Mouse (Mus musculus): ENCODE data around the gene Timm17b. TPM values are rescaled to one million over a fixed set of nuclear protein-coding genes. Genes with fewer than 3 reads are reported as not detected.

Gene Timm17b
- 171 and 184 TPM in 2 replicates for polyA plus RNA-seq (2014; fragmentation: Nextera tagmentation; extraction: Ambion mirVana)

DNA sequence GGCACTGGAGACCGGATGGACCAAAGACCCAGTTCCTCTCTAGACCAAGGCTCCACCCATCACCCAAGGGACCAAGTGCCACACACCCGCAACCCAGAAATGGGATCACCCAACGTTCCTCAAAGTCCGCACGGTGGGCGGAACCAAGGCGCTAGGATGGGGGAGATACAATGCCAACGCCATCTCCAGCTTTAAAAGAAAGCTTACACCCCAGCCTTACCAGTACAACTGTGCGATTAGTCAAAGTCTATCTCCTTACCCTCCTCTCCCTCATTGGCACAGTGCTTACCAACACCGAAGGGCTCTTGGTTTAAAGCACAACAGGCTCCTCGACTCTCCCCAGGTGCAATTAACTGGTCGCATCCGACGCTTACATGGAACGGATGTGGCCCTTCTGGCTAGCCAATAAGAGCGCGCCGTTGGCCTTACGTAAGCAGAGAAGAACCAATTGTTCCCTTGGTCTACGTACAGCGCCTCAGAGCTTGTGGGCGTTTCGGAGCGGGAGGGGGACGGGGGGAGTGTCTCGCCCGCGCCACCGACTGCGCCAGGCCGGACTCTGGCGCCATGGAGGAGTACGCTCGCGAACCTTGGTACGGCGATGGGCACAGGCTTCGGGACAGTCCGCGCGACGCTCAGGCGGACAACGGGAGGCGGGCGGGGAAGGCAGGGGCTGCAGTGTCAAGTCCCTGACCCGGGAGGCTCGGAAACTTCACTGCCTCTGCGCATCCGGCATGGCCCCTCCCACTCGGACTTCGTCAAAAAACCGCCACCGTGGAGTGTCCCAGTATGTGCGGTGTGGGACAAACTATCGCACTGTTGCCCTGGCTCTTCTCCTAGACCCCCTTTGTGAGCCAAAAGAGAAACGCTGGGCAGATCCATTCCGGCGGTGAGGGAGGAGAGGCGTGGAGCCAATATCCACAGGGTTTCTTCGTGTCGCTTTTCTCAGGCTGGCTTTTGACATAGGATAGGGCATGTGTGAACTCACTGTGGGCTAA, at the start of gene Timm17b, which contains the start of gene Pqbp1:
Gene Timm17b (plus strand): TSS at position 478 of the 995 bp plus-strand sequence.
Gene Pqbp1 (minus strand): TSS at position 390 of the 995 bp plus-strand sequence.
- Histone ChIP-seq H3K27ac (ENCODE audit: low read depth, low read length) (0 out of 2 replicates have a peak within 1 kb of the TSS, but pooled peaks have one; percentile 56), H3K4me1 (ENCODE audit: control insufficient read depth, insufficient read depth, low read length) (no peaks in the 10 kb centered on the region), H3K4me2 (ENCODE audit: low read depth) (peak within 1 kb of the TSS; percentile 49), H3K27me3 (ENCODE audit: control insufficient read depth, insufficient read depth, low read length) (no peaks in the 10 kb centered on the region), H3K9me3 (ENCODE audit: control insufficient read depth, low read length) (no peaks in the 10 kb centered on the region), H3K4me3 (ENCODE audit: low read depth, low read length) (peak within 1 kb of the TSS; percentile 54), H3K36me3 (ENCODE audit: control insufficient read depth, insufficient read depth, low read length) (no peaks in the 10 kb centered on the region; the same call in 1 of the 2 replicates), H3K9ac (ENCODE audit: low read length) (peak within 1 kb of the TSS; percentile 58)
- ATAC-seq (ENCODE audit: insufficient read depth, low FRiP score, low TSS enrichment) (peak; percentile 99), DNase-seq (ENCODE audit: low spot score) (peak; percentile 89)
- WGBS, result 14% methylated on average over 62 of the region's 62 CpGs

- H3K4me2 ChIP-seq (ENCODE audit: low read depth), result no peak overlapping the region
- DNase-seq (ENCODE audit: low spot score) (no peak), ATAC-seq (ENCODE audit: insufficient read depth, low FRiP score, low TSS enrichment) (no peak)
- 59% methylated on average over 2 of the region's 2 CpGs for WGBS
- H3K4me1 ChIP-seq (ENCODE audit: control insufficient read depth, insufficient read depth, low read length), result no peaks in the 10 kb centered on the region
- H3K27me3 ChIP-seq (ENCODE audit: control insufficient read depth, insufficient read depth, low read length), result no peaks in the 10 kb centered on the region
- H3K9ac ChIP-seq (ENCODE audit: low read length), result no peak overlapping the region
- H3K27ac ChIP-seq (ENCODE audit: low read depth, low read length), result no peak overlapping the region
- H3K36me3 ChIP-seq (ENCODE audit: control insufficient read depth, insufficient read depth, low read length), result no peaks in the 10 kb centered on the region
- no peak overlapping the region for H3K4me3 ChIP-seq (ENCODE audit: low read depth, low read length)
- no peaks in the 10 kb centered on the region for H3K9me3 ChIP-seq (ENCODE audit: control insufficient read depth, low read length)
These were observed 44.6 kb upstream of the Timm17b start for GRCm38 (mm10) chrX:7854578-7854977.

DNA sequence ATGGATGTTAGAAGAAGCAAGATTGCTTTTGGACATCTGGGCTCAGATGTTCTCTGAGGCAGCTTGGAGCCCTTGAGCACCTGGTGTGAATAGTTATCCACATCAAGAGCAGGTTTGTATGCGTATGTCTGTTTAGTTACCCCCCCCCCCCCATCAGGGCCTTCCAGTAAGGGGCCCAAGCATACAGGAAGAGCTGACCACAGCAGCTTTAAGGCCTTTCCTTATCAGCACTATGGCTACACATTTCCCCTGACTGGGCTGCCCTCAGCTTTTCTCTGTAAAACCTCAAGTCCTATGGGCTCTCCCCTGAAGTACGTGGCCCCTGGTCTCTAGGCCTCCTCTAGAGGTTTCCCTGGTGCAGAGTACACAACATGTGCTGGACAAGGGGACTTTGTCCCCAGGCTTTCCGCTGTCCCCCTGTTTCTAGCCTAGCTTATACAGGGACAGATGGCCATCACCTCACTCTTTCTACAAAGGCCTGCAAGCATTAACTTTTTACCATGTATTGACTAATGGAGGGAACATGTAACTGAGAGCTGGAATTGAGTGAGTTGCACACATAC, 39.9 kb upstream of the Timm17b start:
- Histone ChIP-seq H3K36me3 (ENCODE audit: control insufficient read depth, insufficient read depth, low read length) (no peaks in the 10 kb centered on the region), H3K4me3 (ENCODE audit: low read depth, low read length) (no peak overlapping the region), H3K4me1 (ENCODE audit: control insufficient read depth, insufficient read depth, low read length) (no peaks in the 10 kb centered on the region), H3K27me3 (ENCODE audit: control insufficient read depth, insufficient read depth, low read length) (no peaks in the 10 kb centered on the region), H3K27ac (ENCODE audit: low read depth, low read length) (no peak overlapping the region), H3K4me2 (ENCODE audit: low read depth) (no peak overlapping the region), H3K9ac (ENCODE audit: low read length) (no peak overlapping the region), H3K9me3 (ENCODE audit: control insufficient read depth, low read length) (no peaks in the 10 kb centered on the region)
- ATAC-seq (ENCODE audit: insufficient read depth, low FRiP score, low TSS enrichment), result no peak
- 80% methylated on average over 3 of the region's 3 CpGs for WGBS
- no peak for DNase-seq (ENCODE audit: low spot score)

DNA sequence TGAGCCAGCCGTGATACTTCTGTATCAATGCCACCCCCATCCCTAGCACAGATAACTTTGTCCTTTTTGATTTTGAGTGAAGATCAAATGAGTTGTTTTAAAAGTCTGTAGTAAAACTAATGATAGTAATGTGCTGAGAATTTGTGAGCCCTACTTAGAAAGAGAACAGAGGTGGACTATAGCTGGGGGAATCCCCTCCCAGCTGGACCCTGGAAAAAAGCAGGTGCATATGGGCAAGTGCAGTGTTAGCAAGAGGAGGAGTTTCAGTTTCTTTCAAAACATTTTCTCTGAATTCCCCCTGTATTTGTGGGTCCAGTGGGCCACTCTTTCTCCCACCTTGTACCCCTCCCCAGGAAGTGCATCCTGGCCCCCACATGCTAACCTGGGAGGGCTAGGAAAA, 36.0 kb upstream of the Timm17b start:
- no peak overlapping the region for H3K9ac ChIP-seq (ENCODE audit: low read length)
- ATAC-seq (ENCODE audit: insufficient read depth, low FRiP score, low TSS enrichment) (no peak), DNase-seq (ENCODE audit: low spot score) (no peak)
- no peak overlapping the region for H3K4me3 ChIP-seq (ENCODE audit: low read depth, low read length)
- no peaks in the 10 kb centered on the region for H3K27me3 ChIP-seq (ENCODE audit: control insufficient read depth, insufficient read depth, low read length)
- no peak overlapping the region for H3K27ac ChIP-seq (ENCODE audit: low read depth, low read length)
- WGBS, result 90% methylated on average over 1 of the region's 1 CpGs
- no peaks in the 10 kb centered on the region for H3K9me3 ChIP-seq (ENCODE audit: control insufficient read depth, low read length)
- H3K4me2 ChIP-seq (ENCODE audit: low read depth), result no peak overlapping the region
- H3K4me1 ChIP-seq (ENCODE audit: control insufficient read depth, insufficient read depth, low read length), result no peaks in the 10 kb centered on the region
- no peaks in the 10 kb centered on the region for H3K36me3 ChIP-seq (ENCODE audit: control insufficient read depth, insufficient read depth, low read length)

DNA sequence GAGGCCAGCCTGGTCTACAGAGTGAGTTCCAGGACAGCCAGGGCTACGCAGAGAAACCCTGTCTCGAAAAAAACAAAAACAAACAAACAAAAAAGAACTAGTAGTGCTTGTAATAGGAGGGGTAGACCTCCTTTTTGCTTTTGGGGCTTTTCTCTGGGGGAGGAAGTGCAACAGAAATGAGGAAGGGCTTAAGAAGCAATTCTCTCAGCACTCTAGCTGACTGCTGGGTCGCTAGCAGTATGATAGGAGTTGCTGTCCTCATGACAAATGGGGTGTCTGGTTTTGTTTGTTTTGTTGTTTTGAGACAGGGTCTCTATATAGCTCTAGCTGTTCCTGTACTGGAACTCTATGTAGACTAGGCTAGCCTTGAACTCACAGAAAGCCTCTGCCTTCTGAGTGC, 34.6 kb upstream of the Timm17b start:
- Histone ChIP-seq H3K4me1 (ENCODE audit: control insufficient read depth, insufficient read depth, low read length) (no peaks in the 10 kb centered on the region), H3K4me3 (ENCODE audit: low read depth, low read length) (no peak overlapping the region), H3K27ac (ENCODE audit: low read depth, low read length) (no peak overlapping the region), H3K27me3 (ENCODE audit: control insufficient read depth, insufficient read depth, low read length) (no peaks in the 10 kb centered on the region), H3K9me3 (ENCODE audit: control insufficient read depth, low read length) (no peaks in the 10 kb centered on the region), H3K36me3 (ENCODE audit: control insufficient read depth, insufficient read depth, low read length) (no peaks in the 10 kb centered on the region), H3K9ac (ENCODE audit: low read length) (no peak overlapping the region), H3K4me2 (ENCODE audit: low read depth) (no peak overlapping the region)
- 78% methylated on average over 3 of the region's 3 CpGs for WGBS
- no peak for ATAC-seq (ENCODE audit: insufficient read depth, low FRiP score, low TSS enrichment)
- DNase-seq (ENCODE audit: low spot score), result no peak

GRCm38 (mm10) chrX:7865343-7865742, 33.8 kb upstream of the Timm17b start:
- Histone ChIP-seq H3K4me1 (ENCODE audit: control insufficient read depth, insufficient read depth, low read length) (no peaks in the 10 kb centered on the region), H3K9ac (ENCODE audit: low read length) (no peak overlapping the region), H3K27me3 (ENCODE audit: control insufficient read depth, insufficient read depth, low read length) (no peaks in the 10 kb centered on the region), H3K36me3 (ENCODE audit: control insufficient read depth, insufficient read depth, low read length) (no peaks in the 10 kb centered on the region), H3K4me3 (ENCODE audit: low read depth, low read length) (no peak overlapping the region), H3K27ac (ENCODE audit: low read depth, low read length) (no peak overlapping the region), H3K4me2 (ENCODE audit: low read depth) (no peak overlapping the region), H3K9me3 (ENCODE audit: control insufficient read depth, low read length) (no peaks in the 10 kb centered on the region)
- 85% methylated on average over 2 of the region's 2 CpGs for WGBS
- ATAC-seq (ENCODE audit: insufficient read depth, low FRiP score, low TSS enrichment) (no peak), DNase-seq (ENCODE audit: low spot score) (no peak)

DNA sequence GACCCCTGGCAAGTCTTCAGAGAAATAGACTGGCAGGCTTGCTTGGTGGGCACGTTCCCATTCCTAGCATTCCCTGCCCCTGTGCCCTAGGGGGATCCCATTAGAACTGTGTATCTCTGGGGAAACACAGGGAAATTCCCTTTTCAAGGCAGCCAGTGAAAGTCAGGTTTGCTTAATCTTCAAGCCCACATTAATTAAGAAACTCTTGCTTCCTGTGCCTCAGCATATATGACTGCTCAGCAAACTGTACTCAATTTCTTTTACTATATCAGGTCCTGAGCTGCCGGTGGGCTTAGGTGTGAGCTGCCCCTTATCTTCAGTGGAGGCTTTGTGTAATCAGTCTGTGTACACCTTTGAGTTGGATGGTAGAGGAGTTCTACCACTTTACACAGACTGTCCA, 33.4 kb upstream of the Timm17b start:
- Histone ChIP-seq H3K9ac (ENCODE audit: low read length) (no peak overlapping the region), H3K4me3 (ENCODE audit: low read depth, low read length) (no peak overlapping the region), H3K36me3 (ENCODE audit: control insufficient read depth, insufficient read depth, low read length) (no peaks in the 10 kb centered on the region), H3K4me1 (ENCODE audit: control insufficient read depth, insufficient read depth, low read length) (no peaks in the 10 kb centered on the region), H3K9me3 (ENCODE audit: control insufficient read depth, low read length) (no peaks in the 10 kb centered on the region), H3K27ac (ENCODE audit: low read depth, low read length) (no peak overlapping the region), H3K4me2 (ENCODE audit: low read depth) (no peak overlapping the region), H3K27me3 (ENCODE audit: control insufficient read depth, insufficient read depth, low read length) (no peaks in the 10 kb centered on the region)
- ATAC-seq (ENCODE audit: insufficient read depth, low FRiP score, low TSS enrichment) (no peak), DNase-seq (ENCODE audit: low spot score) (no peak)
- WGBS, result 63% methylated on average over 2 of the region's 2 CpGs

GRCm38 (mm10) chrX:7867141-7867540, 32.0 kb upstream of the Timm17b start:
- H3K27me3 ChIP-seq (ENCODE audit: control insufficient read depth, insufficient read depth, low read length), result no peaks in the 10 kb centered on the region
- H3K4me2 ChIP-seq (ENCODE audit: low read depth), result no peak overlapping the region
- H3K4me1 ChIP-seq (ENCODE audit: control insufficient read depth, insufficient read depth, low read length), result no peaks in the 10 kb centered on the region
- WGBS, result 94% methylated on average over 1 of the region's 1 CpGs
- ATAC-seq (ENCODE audit: insufficient read depth, low FRiP score, low TSS enrichment), result no peak
- H3K27ac ChIP-seq (ENCODE audit: low read depth, low read length), result no peak overlapping the region
- H3K36me3 ChIP-seq (ENCODE audit: control insufficient read depth, insufficient read depth, low read length), result no peaks in the 10 kb centered on the region
- H3K4me3 ChIP-seq (ENCODE audit: low read depth, low read length), result no peak overlapping the region
- no peak for DNase-seq (ENCODE audit: low spot score)
- H3K9me3 ChIP-seq (ENCODE audit: control insufficient read depth, low read length), result no peaks in the 10 kb centered on the region
- no peak overlapping the region for H3K9ac ChIP-seq (ENCODE audit: low read length)

Measured in neural tube, embryonic 11.5 days (tissue).